Mouse (Mus musculus) spleen, postnatal 10 days (tissue): ENCODE results near the gene Cpsf4l.

Experiments
- DNase-seq, 2 experiments: peaks; one replicate each; pipeline ENCODE4 v3.0.0; 2021 to 2022; ENCODE audit warnings: low spot score in 2 of 2

The Cpsf4l gene

GRCm38 (mm10) chr11:113735151-113735550 is 25.3 kb upstream of the Cpsf4l start:
- no peak for DNase-seq

DNA sequence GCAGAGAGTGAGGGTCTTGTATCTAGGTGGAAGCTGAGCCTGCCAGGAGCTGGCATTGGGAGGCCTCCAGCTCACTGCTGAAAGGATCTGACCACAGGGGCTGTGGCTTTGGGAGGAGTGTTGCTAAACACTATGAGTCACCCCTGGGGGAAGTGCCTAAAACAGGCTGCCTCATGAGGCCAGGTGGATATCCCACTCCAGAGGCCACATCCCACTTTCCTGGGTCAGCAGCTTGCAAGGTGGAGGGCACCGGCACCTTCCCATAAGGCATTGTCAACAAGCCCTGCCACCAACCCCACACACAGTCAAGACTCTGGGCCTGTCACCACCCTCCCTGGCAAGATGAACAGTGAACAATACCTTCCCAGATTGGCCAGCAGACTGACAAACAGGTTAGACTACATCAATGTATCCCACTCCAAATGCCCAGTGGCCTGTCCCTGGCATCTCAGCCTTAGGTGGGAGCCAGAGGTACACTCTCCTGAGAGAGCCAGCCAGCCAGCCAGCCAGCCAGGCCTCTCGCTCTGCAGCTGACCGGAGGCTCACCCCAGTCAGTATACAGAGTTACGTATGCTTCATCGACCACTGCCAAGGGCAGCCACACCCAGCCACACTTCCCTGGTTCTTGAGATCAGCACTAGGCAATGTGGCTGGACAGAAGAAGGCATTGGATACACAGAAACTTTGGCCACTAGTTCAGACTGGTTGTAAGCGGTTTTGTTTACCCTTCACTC is 24.0 kb upstream of the Cpsf4l start:
- DNase-seq: no peak

DNA sequence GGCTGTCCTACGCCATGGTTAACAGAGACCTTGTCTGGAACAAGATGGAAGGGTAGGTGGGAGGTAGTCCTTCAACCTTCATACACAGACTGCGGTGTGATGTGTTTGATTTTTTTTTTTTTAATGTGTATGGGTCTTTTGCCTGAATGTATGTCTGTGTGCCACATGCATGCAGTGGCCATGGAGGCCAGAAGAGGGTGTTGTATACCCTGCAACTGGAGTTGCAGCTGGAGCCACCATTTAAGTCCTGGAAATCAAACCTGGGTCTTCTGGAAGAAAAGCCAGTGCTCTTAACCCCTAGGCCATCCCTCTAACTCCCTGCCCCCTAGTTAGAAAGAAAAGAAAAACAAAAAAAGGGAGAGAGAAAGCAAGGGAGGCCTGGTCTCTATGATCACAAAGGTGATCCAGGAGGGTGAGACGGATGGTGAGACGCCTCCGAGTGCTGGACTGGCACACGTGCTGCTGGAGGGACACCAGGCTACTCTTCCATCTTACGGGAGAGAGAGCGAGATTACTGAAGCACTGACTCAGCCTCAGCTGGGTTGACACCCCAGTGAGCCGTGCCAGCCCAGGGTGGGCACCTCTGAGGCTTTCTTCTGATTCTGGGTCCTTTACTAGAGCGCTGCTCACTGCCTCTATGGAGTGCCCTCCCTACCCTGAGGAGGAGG is 22.3 kb upstream of the Cpsf4l start:
- no peak for DNase-seq

- DNase-seq: no peak
Observed at GRCm38 (mm10) chr11:113730879-113731278, 21.1 kb upstream of the Cpsf4l start.

- no peak for DNase-seq
Observed at GRCm38 (mm10) chr11:113729917-113730316, 20.1 kb upstream of the Cpsf4l start.

- no peak for DNase-seq
Observed at GRCm38 (mm10) chr11:113729239-113729638, 19.4 kb upstream of the Cpsf4l start.

GRCm38 (mm10) chr11:113727992-113728391 is 18.2 kb upstream of the Cpsf4l start:
- no peak for DNase-seq

DNA sequence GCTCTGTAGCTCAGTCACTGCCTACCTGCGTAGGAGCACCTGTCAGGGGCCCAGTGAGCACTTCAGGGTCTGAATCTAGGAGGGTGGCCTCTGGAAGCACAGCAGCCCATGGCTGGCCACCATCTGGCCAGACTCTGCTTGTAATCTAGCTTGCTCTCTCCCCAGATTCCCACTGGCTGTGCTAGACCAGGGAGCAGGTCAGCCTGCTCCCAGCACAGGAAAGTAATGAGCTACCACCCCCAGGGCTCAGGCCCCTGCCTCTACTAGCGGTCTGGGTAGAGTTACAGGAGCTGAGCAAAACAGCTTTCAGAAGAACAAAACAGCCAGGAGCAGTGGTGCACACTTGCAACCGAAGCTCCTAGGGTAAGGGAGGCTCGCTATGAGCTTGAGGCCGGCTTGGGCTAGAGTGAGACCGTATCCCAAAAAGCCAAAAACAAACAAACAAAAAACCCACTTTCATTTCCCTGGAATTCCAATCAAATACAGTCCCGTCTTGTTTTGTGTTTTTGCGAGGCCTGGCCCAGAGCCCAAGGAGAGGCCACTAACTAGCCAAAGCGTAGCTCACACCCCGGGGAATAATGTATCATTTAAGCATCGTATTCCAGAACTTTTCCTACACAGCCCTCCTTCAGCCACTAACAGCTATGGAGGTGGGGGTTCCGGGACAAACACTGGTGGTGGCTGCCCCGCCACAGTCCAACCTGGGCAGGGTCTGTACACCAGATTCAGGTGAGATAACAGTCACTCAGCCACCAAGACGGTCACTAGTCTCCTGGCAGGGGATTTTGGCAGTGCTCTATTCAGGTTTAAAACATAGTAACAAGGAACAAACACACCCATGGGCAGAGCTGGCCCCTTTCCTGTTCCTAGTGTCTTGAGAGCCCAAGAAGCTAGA is 17.4 kb upstream of the Cpsf4l start:
- DNase-seq: no peak

GRCm38 (mm10) chr11:113725235-113726048 is 15.6 kb upstream of the Cpsf4l start:
- no peak for DNase-seq

- no peak for DNase-seq
Observed at GRCm38 (mm10) chr11:113722405-113723090, 12.7 kb upstream of the Cpsf4l start.

DNA sequence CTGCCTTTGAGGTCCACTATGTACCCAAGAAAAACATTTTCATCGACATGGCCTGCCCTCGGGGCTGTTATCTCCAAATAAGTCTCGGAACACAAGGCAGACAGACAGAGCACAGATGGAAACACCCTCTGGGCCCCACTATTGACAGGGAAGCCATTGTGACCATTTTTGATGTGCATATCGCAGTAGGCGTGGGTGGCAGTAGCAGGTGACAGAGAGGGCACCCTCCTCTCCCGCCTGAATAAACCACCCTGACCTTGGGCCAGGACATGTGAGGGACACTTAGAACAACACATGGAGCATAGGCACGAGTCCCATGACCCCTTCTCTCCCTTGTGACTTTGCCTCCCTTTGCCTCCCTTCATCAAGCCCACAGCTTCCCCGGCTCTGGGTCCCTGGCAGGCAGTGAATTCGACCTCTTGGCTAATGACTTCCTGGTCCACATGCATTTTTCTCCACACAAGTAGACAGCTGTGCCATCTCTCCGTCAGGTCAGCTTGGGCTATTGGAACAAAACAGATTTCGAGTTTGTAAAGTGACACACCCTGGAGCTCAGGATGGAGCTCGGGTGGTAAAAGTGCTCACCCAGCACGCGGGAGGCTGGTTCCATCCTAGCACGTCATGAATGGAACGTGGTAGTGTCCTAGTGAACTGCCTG is 8.1 kb upstream of the Cpsf4l start:
- no peak for DNase-seq

GRCm38 (mm10) chr11:113716132-113716531 is 6.3 kb upstream of the Cpsf4l start:
- no peak for DNase-seq

GRCm38 (mm10) chr11:113715078-113715674 is 5.4 kb upstream of the Cpsf4l start:
- DNase-seq: peak in 1 of 2 experiments; percentile 60

DNA sequence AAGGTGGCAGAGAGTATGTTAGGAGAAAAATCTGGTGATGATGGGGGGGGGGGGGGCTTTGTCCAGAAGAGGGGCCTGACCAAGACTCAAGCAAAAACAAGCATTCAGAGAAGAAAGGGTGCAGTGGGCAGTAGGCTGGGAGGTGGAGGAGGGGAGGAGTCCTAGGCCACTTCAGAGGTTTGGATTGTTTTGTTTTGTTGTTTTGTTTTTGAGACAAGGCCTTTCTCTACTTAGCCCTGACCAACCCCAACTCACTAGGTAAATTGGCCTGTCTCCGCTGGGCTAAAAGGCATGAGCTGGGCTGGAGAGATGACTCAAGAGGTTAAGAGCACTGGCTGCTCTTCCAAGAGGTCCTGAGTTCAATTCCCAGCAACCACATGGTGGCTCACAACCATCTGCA is 1.2 kb upstream of the Cpsf4l start:
- DNase-seq: no peak

GRCm38 (mm10) chr11:113710257-113710777 is 500 bp upstream of the Cpsf4l start:
- no peak for DNase-seq

DNA sequence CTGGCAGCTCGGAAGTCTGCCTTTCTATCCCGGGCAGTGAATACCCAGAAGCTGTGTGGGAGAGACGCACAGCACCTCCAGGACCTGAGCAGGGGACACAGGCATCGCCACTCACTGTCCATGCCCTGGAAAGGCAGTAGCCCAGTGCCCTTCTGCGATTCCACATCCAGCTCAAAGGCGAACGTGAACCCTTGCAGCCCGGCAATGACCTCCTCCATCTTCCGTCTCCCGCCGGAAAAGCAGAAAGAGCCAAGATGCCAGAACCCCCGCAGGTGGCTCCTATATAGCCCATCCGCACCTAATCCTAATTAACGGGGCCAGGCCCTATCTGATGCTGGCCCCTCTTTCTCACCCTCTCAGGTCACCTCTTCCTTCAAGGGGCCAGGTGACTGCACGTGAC is 545 bp downstream of the Cpsf4l start:
- DNase-seq: no peak

GRCm38 (mm10) chr11:113708629-113709213 is 1.1 kb downstream of the Cpsf4l start:
- no peak for DNase-seq

- DNase-seq: no peak
Observed at GRCm38 (mm10) chr11:113705966-113706652, 3.7 kb downstream of the Cpsf4l start.

- peak; percentile 72 to 78 for DNase-seq
Observed at GRCm38 (mm10) chr11:113703758-113704157, 6.1 kb downstream of the Cpsf4l start.
